Mouse (Mus musculus) T-cell, adult 2 months (primary cell): ENCODE results near the gene Armc5.

ENCODE experiments used
- DNase-seq: peaks from one replicate; pipeline ENCODE4 v3.0.0; 2022; ENCODE audit warnings: low spot score

Armc5 gene

DNA sequence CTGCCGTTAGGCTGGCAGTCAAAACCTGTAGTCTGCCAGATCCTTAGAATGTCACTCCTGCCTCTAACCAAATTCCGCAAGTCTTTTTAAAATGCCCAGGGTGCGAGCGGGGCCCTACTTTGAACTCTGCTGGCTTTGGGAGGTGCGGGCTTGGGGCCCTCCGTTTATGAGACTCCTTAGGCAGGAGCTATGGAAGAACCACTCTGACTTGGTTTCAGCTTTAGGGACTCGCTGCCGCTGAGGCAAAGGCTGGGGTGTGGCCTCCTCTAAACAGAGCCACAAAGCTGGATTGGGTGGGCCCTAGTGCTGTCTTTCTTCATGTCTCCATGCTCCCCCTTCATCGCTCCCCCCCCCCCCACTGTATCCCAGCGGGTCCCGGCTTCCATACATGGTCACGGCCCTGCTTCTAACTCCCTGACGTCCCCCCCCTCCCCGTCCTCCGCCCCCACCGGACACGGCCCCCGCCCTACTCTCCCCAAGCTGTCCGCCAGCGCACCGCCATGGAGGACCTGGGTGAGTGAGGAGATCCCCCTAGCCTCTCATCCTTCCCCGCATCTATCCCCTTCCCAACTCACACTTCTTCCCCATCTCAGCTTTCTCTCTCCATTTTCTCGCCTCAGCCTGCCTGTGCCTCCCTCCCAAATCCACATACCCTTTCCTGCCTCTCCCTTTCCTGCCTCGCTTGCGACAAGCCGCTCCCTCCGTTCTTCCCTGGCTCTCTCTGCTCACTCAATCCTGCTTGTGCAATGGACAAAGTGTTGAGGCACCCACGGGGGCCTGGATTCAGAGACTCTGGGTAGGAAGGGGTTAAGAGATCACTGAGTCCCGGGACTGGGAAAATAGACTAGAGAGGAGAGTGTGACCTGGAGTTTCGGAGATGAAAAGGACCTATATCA is 9.6 kb downstream of the Armc5 start, which contains the start of gene Tgfb1i1:
TSS of gene Tgfb1i1 (plus strand) at position 317 of the 896 bp plus-strand sequence.
- DNase-seq, result no peak

DNA sequence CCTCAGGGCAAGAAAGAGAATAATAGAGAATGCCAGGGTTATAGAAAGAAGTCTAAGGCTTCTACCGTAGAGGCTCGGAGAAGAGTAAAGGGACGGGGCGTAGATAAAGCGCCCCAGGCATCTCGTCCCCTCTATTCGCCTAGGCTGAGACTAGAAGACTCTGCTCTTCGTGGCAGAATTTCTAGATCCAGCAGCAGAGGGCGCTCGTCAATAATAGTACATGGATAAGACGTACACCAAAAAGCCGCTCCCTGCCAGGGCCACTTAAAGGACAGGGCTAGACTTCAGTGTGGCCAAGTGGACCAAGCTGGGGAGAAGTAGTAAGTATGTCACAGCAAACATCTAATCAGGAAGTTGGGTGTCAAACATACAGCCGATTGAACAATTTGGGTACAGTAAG is 10.3 kb downstream of the Armc5 start:
- DNase-seq, result peak; percentile 64

DNA sequence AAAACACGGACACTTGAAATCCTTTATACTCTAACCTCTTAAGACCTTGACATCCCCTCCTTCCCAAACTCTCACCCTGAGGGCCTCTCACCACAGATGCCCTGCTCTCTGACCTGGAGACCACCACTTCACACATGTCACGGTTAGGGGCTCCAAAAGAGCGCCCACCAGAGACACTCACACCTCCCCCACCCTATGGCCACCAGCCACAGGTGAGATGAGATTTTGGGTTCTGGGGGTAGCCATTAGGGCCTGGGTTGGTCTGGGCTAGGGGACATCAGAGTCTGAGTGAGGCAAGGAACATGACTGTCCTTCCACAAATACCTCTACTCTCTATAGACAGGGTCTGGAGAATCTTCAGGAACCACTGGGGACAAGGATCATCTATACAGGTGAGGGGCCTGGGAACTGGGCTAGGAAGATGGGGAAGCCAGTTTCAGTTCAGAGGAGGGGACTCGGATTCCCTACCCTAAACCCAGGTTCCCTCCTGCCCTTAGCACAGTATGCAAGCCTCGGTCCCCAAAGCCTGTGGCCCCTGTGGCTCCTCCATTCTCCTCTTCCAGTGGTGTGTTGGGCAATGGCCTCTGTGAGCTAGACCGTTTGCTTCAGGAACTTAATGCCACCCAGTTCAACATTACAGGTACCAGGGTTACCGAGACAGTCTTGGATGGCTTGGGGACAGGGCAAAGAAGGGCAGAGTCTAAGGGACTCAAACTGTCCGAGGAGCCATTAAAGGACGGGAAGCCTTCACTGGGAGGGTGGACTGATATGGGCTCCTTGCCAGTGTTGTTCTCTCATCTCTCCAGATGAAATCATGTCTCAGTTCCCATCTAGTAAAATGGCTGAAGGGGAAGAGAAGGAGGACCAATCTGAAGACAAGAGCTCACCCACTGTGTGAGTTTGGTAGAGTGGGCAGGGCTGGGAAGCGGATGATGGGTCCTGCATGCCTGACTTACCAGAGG is 11.2 kb downstream of the Armc5 start:
- no peak for DNase-seq

DNA sequence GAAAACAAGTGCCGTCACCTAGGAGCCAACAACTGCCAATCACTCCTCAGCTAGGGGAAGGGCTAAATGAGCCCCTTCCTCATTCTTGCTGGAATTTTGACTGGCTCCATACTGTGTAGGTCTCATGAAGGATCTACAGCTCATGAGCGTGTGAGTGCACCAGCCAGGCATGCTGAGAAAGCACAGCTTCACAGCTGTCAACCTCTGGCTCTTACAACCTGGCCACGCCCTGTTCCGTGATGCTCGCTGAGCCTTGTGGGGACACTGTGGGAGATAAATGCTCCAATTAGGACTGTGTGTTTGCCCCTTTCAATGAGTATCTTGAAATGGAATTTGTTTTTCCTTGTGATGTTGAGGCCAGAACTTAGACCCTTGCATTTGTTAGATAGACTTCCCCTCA is 12.9 kb downstream of the Armc5 start:
- no peak for DNase-seq

DNA sequence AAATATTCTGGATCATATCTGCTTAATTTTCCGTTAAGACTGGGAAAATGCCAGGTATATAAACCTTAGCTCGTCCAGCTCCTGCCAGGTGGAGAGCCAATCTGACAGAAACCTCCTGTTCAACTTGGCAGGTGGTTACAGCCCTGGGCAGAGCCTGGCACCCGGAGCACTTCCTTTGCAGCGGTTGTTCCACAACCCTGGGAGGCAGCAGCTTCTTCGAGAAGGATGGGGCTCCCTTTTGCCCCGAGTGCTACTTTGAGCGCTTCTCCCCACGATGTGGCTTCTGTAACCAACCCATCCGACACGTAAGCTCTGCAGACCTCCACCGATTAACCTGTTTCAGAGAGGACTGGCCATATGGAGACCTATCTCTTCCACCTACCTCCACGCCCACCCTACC is 14.8 kb downstream of the Armc5 start:
- no peak for DNase-seq

DNA sequence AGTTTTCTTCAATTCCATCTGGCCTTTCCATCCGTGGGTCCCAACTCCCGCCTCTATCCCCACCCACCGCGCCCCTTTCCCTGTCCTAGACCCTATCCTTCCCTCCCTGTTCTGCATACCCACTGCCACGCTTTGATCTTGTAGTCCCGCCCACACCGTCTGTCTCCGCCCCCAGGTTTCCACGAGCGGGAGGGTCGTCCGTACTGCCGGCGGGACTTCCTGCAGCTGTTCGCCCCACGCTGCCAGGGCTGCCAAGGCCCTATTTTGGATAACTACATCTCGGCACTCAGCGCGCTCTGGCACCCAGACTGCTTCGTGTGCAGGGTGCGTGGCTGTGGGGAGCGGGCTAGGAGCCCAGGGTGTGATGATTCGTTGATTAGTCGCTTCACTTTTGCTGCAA is 15.5 kb downstream of the Armc5 start:
- peak; percentile 59 for DNase-seq

DNA sequence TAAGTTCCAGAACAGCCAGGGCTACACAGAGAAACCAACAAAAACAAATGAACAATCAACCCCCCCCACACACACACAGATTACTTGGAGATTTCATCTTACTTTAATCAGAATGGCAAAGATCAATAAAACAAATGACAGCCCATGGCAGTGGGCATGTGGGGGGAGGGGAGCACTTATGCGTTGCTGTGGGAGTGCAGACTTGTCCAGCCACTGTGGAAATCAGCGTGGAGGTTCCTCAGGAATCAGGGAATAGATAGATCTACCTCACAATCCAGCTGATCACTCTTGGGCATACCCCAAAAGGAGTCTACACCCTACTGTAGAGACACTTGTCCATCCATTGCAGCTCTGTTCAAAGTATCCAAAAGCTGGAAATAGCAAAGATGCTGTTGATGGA is 17.8 kb downstream of the Armc5 start:
- DNase-seq, result no peak

DNA sequence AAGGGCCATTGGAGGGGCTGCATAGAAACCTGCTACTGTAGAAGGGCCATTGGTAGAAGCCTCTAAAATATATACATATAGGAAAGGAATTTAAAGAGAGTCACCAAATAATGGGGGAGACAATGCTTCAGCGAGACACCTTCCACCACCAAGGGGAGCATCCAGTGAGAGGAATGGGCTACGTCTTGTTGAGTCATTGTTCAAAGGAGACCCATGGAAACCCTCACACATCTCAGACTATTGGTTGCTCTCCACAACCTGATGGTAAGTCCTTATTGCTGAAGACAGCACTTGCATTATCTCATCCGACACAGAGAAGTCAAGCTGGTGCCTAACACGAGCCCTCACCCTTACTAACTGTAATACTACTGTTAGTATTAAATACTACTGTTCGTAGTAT is 18.6 kb downstream of the Armc5 start:
- no peak for DNase-seq

DNA sequence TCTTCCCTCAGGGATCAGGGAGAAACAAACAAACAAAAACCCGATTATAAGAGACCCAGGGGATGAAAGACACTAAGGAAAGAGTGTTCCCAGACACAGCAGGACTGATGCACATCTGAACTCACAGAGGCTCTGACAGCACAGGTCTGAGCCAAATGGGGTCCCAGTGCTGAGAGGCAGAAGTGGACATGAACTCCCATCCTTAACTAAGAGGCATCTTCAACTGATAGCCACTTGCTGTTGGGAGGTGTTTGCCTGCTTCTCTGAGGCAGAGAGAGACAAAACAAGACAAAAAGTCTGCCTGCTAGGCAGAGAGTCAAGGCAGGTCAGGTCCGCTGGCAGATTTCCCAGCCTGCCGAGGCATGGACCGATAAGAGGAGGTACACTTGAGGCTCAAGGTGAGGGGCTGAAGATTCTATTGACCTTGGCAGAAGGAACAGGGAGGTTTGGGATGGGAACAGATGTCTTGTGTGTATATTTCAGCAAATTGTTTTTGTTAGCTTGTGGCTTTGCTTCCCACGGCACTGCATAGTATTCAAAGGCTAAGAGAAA is 19.7 kb downstream of the Armc5 start:
- no peak for DNase-seq

DNA sequence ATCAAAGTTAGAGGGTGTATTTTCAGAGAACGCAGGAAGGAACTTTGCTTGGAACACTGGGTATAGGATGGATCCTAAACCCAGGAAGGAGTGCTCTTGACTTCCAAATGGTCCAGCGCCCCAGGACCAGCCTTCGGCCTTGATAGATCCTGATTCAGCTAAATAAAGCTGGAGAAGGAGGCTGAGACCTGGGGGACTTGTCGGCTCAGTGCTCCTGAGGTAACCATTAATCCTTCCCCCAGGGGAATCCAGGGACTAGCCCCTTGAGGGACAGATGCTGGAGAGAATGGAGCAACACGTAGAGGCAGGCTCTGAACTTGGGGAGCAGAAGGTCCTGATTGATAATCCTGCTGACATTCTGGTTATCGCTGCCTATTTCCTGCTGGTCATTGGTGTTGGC is 28.3 kb downstream of the Armc5 start, which contains the start of gene Slc5a2:
TSS of gene Slc5a2 (plus strand) at position 247 of the 400 bp plus-strand sequence.
- DNase-seq, result no peak

DNA sequence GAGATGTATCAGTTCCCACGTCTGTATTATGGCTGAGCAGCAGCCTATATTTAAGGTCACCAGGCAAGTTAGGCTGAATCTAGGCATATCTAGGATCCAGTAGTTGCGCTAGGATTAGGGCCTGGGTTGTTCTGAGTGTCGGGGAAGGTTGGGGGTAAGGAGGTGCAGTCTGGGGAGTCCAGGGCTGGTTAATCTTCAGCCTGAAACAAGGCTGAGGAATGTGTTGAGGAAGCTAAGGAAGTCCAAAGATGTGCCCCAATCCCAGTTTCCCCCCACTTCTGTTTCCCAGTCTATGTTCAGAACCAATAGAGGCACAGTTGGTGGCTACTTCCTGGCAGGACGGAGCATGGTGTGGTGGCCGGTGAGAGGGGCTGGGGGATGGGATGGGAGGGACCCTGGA is 28.9 kb downstream of the Armc5 start:
- DNase-seq, result no peak

DNA sequence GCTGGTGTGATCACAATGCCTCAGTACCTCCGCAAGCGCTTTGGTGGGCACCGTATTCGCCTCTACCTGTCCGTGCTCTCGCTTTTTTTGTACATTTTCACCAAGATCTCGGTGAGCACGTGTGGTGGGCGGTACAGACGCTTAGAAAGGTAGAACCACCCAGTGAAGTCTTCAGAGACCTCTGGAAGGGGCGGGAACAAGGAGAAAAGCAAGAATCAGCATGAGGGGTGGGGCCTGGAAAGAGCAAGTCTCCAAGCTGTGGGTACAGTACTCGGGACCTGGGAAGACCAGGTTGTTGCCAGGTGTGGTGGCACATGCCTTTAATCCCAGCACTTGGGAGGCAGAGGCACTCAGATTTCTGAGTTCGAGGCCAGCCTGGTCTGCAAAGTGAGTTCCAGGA is 30.2 kb downstream of the Armc5 start:
- no peak for DNase-seq

DNA sequence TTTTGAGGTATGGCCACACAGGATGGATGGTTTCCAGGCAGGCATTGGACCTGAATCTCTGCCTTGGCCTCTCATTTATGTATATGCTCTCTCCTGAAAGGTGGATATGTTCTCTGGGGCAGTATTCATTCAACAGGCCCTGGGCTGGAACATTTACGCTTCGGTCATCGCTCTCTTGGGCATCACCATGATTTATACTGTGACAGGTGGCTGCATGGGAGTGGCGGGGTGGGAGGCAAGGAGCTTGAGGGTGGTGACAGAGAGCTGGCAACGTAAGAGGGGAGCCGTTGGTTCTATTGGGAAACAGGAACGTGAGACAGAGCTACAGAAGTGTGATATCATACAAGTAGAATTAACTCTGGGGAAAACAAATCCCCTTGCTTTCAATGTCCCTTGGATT is 30.7 kb downstream of the Armc5 start:
- no peak for DNase-seq

DNA sequence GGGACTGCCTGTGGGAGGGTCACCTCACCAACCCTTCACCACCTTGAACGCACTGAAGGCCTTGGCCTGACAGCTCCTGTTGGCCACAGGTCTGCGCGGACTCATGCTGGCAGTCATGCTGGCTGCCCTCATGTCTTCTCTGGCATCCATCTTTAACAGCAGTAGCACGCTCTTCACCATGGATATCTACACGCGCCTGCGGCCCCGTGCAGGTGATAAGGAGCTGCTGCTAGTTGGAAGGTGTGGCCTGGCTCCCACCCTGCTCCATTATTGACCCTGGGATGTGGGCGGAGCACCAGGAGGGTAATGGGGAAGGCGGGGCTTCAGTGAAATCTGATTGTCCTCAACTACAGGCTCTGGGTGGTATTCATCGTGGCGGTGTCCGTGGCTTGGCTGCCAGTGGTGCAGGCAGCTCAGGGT is 33.3 kb downstream of the Armc5 start:
- DNase-seq, result no peak

DNA sequence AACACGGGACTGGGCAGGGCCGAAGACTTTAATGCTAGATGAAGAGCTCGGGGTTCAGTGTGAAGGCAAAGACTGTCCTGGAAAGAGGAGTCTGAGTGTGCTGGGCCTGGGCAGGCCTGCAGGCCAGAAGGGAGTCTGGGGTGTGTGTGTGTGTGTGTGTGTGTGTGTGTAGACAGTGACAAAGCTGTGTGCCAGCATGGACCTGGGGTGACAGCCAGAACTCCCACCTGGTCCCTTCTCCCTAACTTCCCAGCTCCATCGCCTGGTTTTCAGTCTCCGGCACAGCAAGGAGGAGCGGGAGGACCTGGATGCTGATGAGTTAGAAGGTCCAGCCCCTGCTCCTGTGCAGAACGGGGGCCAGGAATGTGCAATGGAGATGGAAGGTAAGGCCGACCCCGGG is 34.4 kb downstream of the Armc5 start:
- no peak for DNase-seq

DNA sequence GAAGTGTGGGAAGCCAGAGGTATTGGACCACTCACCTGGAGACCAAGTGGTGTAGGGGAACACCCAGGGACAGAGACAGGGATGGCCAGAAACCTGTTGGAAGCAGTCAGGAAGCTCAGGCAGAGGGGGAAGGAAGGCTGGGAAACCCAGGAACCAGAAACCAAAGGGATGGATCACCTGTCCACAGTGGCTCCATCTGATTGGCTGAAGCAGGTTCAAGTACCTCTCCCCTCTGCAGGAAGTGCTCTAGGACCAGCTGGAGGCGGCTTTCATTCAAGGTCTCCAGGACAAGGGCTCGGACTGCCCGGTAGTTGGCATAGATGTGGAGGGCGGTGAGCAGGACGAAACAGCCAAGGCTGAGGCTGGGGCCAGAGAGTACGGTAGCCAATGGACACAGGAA is 38.9 kb downstream of the Armc5 start:
- DNase-seq, result no peak

DNA sequence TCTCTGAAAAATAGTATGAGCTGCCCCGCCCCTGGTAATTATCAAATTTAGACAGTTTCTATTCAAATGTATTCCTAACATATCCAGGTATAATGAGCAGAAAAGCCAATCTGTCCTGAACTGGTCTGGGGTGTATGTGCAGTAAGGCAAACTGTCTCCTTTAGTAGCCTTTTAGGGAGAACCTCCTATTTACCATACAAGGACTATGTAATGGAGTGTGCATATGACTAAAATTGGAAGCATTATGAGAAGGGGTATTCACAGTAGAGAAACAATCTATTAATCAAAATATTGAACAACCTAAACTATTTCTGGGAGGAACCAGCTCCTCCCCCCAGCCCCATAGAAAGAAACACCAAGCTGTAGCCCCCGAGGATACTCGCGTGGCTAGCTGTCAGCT is 42.6 kb downstream of the Armc5 start:
- no peak for DNase-seq

DNA sequence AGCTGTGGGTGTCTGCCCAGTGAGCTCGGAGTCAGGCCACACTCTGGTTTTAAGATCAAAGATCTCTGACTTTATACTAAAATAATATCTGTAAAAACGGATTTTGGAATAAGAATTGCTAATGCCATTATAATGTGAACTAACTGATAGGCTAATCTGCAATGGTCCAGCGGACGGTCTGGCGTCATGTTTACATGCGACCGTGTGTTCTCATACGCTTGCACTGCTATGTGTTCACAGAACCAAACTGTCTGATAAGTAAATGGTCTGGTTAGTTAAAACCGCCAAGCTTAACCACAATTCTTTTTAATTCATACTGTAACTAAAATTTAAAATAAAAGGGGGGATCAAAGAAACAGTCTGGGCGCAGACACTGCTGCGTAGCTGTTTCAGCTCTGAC is 44.6 kb downstream of the Armc5 start:
- no peak for DNase-seq

DNA sequence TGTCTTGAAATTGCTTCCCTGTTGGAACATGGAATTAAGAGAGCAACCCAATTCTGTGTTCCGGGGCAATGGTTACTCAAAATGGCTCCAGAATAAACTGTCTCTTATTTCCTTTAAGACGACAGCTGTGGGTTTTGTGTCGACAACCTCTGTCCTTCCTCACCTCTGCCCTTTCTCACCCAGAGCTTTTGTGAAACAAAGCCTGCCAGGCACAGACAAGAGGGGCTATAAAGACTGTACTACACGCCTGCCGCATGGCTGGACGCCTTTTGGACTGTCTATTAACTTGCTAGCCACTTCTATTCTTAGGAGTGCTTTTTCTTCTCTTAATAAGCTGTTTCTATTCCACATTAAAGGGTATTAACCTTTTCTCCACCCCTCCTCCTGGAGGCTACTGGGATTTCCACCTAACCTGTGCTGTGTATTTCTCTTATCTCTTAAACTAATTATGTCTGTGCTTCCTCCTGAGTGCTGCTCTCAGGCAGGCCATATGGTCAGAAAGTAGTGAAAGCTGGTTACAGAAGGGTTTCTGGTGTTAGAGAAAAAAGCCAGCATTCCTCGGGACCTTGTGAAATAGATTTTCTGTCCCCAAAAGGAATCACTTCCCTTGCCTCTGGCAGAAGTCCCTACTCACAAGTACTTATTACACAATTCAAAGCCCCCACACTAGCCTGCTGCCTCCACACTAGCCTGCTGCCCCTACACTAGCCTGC is 45.5 kb downstream of the Armc5 start:
- no peak for DNase-seq

DNA sequence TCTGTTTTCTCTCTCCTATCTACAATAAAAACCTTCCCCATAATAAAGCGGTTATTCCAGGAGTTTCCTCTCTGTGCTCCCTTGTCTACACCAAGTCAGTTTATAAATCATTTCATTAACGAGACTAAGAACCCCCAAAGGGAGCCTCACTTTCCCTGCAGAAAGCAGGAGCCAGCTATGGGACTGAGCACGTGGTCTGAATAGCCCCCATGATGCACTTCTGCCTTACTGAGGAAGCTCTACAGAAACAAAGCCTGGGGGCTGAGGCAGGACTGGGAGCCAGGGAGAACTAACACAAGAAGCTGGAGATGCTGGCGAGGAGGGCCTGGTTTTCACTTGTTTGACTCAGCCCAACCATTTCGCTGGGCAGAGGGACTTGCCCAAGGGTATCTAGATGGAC is 46.9 kb downstream of the Armc5 start:
- DNase-seq, result no peak

DNA sequence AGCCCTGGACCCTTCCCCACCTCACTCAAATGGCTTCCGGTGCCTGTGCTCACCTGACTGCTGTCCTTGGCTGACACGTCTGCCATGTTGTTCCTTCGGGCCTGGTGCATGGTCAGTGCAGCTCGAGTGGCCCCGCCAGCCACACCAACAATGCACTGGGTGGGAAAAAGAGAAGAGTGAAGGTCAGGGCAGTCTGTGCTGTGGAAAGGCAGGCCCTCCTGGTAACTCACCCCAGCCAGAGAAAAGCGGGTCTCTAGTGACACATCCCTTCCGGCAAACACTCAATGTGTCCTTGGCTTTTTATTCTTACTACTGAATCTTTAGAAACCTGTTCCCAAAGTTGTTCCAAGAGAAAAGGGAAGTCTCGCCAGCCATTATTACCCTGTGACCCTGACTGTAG is 47.9 kb downstream of the Armc5 start:
- DNase-seq, result no peak
